Mouse (Mus musculus): Measurements from ENCODE around the gene Cacna2d4. TPM values are rescaled to one million over a fixed set of nuclear protein-coding genes. Genes with fewer than 3 reads are reported as not detected.
"Not testable (repeated sequence)": the region's sequence is repeated elsewhere in the genome, so short reads cannot be mapped to it uniquely, and the experiment has no call there.

Cacna2d4 gene
- total RNA-seq, 2 experiments from 2014 or later: 1.8 to 1.9 TPM

- no peak overlapping the region for H3K27ac ChIP-seq
- H3K4me3 ChIP-seq: no peak overlapping the region
- TF ChIP-seq CTCF (conservative IDR thresholded peaks at IDR 0.05): no peak
- no peak for DNase-seq (ENCODE audit: low spot score in 2 of 2)
These were observed 32.0 kb upstream of the Cacna2d4 start for GRCm38 (mm10) chr6:119204286-119204685.

GRCm38 (mm10) chr6:119204915-119205314 is 31.4 kb upstream of the Cacna2d4 start:
- no peak for DNase-seq (ENCODE audit: low spot score in 2 of 2)
- TF ChIP-seq CTCF (conservative IDR thresholded peaks at IDR 0.05): no peak

GRCm38 (mm10) chr6:119206006-119206405 is 30.3 kb upstream of the Cacna2d4 start:
- DNase-seq (ENCODE audit: low spot score in 2 of 2); H3K27ac ChIP-seq: not testable (repeated sequence)

More at GRCm38 (mm10) chr6:119204915-119205314, 31.4 kb upstream of the Cacna2d4 start:
- Histone ChIP-seq H3K4me3 (no peak overlapping the region), H3K27ac (no peak overlapping the region)

GRCm38 (mm10) chr6:119213375-119213774 is 23.0 kb upstream of the Cacna2d4 start:
- TF ChIP-seq CTCF (conservative IDR thresholded peaks at IDR 0.05): no peak
- no peak overlapping the region for H3K27ac ChIP-seq
- DNase-seq (ENCODE audit: low spot score in 2 of 2): peak in 1 of 2 experiments; percentile 8
- no peak overlapping the region for H3K4me3 ChIP-seq

More at GRCm38 (mm10) chr6:119206006-119206405, 30.3 kb upstream of the Cacna2d4 start:
- H3K4me3 ChIP-seq: not testable (repeated sequence)

GRCm38 (mm10) chr6:119214190-119214589 is 22.1 kb upstream of the Cacna2d4 start:
- no peak for DNase-seq (ENCODE audit: low spot score in 2 of 2)
- H3K4me3 ChIP-seq: no peak overlapping the region
- no peak for TF ChIP-seq CTCF (conservative IDR thresholded peaks at IDR 0.05)
- H3K27ac ChIP-seq: no peak overlapping the region

- no peak for TF ChIP-seq CTCF (conservative IDR thresholded peaks at IDR 0.05)
- H3K27ac ChIP-seq: peak overlapping the region; percentile 68; the same call in 1 of the 2 replicates
- H3K4me3 ChIP-seq: no peak overlapping the region
- peak in 1 of 2 experiments; percentile 8 for DNase-seq (ENCODE audit: low spot score in 2 of 2)
These were observed 21.2 kb upstream of the Cacna2d4 start for GRCm38 (mm10) chr6:119215040-119215613.

- DNase-seq (ENCODE audit: low spot score in 2 of 2): peak in 1 of 2 experiments; percentile 11
- no peak overlapping the region for H3K27ac ChIP-seq
- no peak overlapping the region for H3K4me3 ChIP-seq
- TF ChIP-seq CTCF (conservative IDR thresholded peaks at IDR 0.05): no peak
These were observed 18.7 kb upstream of the Cacna2d4 start for GRCm38 (mm10) chr6:119217661-119218060.

- no peak overlapping the region for H3K4me3 ChIP-seq
- peak in 1 of 2 experiments; percentile 6 for DNase-seq (ENCODE audit: low spot score in 2 of 2)
- TF ChIP-seq CTCF (conservative IDR thresholded peaks at IDR 0.05): no peak
- H3K27ac ChIP-seq: 0 out of 2 replicates have a peak overlapping the region, but pooled peaks have one; percentile 25
These were observed 17.7 kb upstream of the Cacna2d4 start for GRCm38 (mm10) chr6:119218591-119218990.

GRCm38 (mm10) chr6:119219237-119219870 is 17.0 kb upstream of the Cacna2d4 start:
- Histone ChIP-seq H3K4me3 (no peak overlapping the region), H3K27ac (peak overlapping the region; percentile 28; the same call in 1 of the 2 replicates)
- DNase-seq (ENCODE audit: low spot score in 2 of 2): peak in 1 of 2 experiments; percentile 9
- TF ChIP-seq CTCF (conservative IDR thresholded peaks at IDR 0.05): no peak

- peak overlapping the region; percentile 22; the same call in 1 of the 2 replicates for H3K4me3 ChIP-seq
- peak; percentile 67 to 77 for DNase-seq (ENCODE audit: low spot score in 2 of 2)
- TF ChIP-seq CTCF (conservative IDR thresholded peaks at IDR 0.05): peak; percentile 94
- peak overlapping the region; percentile 71 for H3K27ac ChIP-seq
These were observed 16.0 kb upstream of the Cacna2d4 start for GRCm38 (mm10) chr6:119220297-119220696.

GRCm38 (mm10) chr6:119224451-119225195 is 11.7 kb upstream of the Cacna2d4 start:
- Histone ChIP-seq H3K27ac (peak overlapping the region; percentile 66), H3K4me3 (no peak overlapping the region)
- peak; percentile 28 to 36 for DNase-seq (ENCODE audit: low spot score in 2 of 2)
- no peak for TF ChIP-seq CTCF (conservative IDR thresholded peaks at IDR 0.05)

GRCm38 (mm10) chr6:119225226-119225625 is 11.1 kb upstream of the Cacna2d4 start:
- Histone ChIP-seq H3K27ac (peak overlapping the region; percentile 66; the same call in 1 of the 2 replicates), H3K4me3 (no peak overlapping the region)
- no peak for TF ChIP-seq CTCF (conservative IDR thresholded peaks at IDR 0.05)
- DNase-seq (ENCODE audit: low spot score in 2 of 2): peak in 1 of 2 experiments; percentile 8

- no peak overlapping the region for H3K27ac ChIP-seq
- H3K4me3 ChIP-seq: no peak overlapping the region
- no peak for TF ChIP-seq CTCF (conservative IDR thresholded peaks at IDR 0.05)
- peak in 1 of 2 experiments; percentile 5 for DNase-seq (ENCODE audit: low spot score in 2 of 2)
These were observed 10.6 kb upstream of the Cacna2d4 start for GRCm38 (mm10) chr6:119225731-119226130.

Measured in layer of hippocampus, adult 2 months (tissue).